Mouse (Mus musculus): ENCODE measurements around the gene Nlrx1. TPM values are rescaled to one million over a fixed set of nuclear protein-coding genes. Genes with fewer than 3 reads are reported as not detected.
A peak's percentile ranks its signal among the peaks of the same experiment; 100 is the strongest.
"Not testable (repeated sequence)": the region's sequence is repeated elsewhere in the genome, so short reads cannot be mapped to it uniquely, and the experiment has no call there.

The Nlrx1 gene
- total RNA-seq (2018; cell fraction: chromatin; rRNA removed): 10 to 100 TPM in 11 of 26 experiments, 1 to 10 TPM in 15; 1.5 to 18.3 (median 9.0) TPM
- 10 to 100 TPM in 15 of 26 experiments, 1 to 10 TPM in 11; 3.6 to 17.9 (median 11.1) TPM for total RNA-seq (2018; cell fraction: cytosol; rRNA removed)
- total RNA-seq (2018; cell fraction: nucleus; rRNA removed): 10 to 100 TPM in 13 of 26 experiments, 1 to 10 TPM in 13; 2.4 to 20.7 (median 10.1) TPM
- polyA plus RNA-seq (2018): 3.3 to 8.7 TPM (median 6.8 TPM) in 3 replicates

DNA sequence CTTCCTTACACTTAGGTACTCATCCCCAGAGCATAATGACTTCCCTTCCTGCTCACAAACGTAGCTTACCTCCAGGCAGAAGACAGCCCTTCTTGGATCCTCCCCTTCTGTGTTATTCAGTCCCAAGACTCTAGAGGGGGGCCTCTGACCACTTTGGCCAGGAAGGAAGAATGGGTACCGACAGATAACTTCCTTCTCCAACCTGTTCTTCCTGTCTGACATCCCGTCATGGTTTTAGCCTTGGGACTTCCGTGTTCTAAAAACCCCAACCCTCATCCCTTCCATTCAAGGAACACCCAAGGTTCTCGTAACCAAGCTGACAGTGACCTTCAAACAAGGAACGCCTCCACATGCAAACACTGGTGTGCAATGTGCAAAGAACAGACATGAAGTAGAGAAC lies at the start of gene Nlrx1:
Gene Nlrx1, minus strand, starts transcription at position 168 of the 400 bp plus-strand sequence.
- Histone ChIP-seq H3K4me3 (ENCODE audit: inconsistent target) (peak within 1 kb of the TSS; percentile 44), H3K36me3 (ENCODE audit: inconsistent target) (peaks cover 12% of the 10 kb centered on the region), H3K27ac (peak within 1 kb of the TSS; percentile 40), H3K79me2 (ENCODE audit: inconsistent target) (no peaks in the 10 kb centered on the region)
- 18% methylated on average over 6 of the region's 6 CpGs for WGBS (ENCODE audit: missing documents)

GRCm38 (mm10) chr9:44317452-44317851 lies 49.1 kb upstream of the Nlrx1 start:
- WGBS (ENCODE audit: missing documents): 95% methylated on average over 4 of the region's 4 CpGs
- Histone ChIP-seq H3K36me3 (ENCODE audit: inconsistent target) (peaks cover 40% of the 10 kb centered on the region), H3K79me2 (ENCODE audit: inconsistent target) (peaks cover 37% of the 10 kb centered on the region), H3K27ac (peak overlapping the region; percentile 79), H3K4me3 (ENCODE audit: inconsistent target) (peak overlapping the region; percentile 71; the same call in 1 of the 2 replicates)

- peaks cover 59% of the 10 kb centered on the region for H3K36me3 ChIP-seq (ENCODE audit: inconsistent target)
- H3K4me3 ChIP-seq (ENCODE audit: inconsistent target): no peak overlapping the region
- no peak overlapping the region for H3K27ac ChIP-seq
- WGBS (ENCODE audit: missing documents): 93% methylated on average over 18 of the region's 18 CpGs
- H3K79me2 ChIP-seq (ENCODE audit: inconsistent target): peaks cover 37% of the 10 kb centered on the region
Measured at GRCm38 (mm10) chr9:44314910-44315309, 46.5 kb upstream of the Nlrx1 start.

DNA sequence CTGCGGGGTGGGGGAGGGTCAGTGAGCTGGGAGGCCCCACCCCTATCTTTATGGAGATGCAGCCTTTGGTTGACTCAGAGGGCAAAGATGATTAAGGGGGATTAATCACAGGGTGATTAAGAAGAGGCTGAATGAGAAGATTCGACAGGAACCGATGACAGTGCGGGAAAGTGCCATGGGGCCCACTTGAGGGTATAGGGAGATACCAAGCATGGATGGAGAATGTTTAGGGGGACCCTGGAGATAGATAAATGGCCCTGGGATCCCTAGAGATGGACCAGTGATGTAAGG lies 45.8 kb upstream of the Nlrx1 start:
- Histone ChIP-seq H3K4me3 (ENCODE audit: inconsistent target) (no peak overlapping the region), H3K36me3 (ENCODE audit: inconsistent target) (peaks cover 59% of the 10 kb centered on the region), H3K27ac (no peak overlapping the region), H3K79me2 (ENCODE audit: inconsistent target) (peaks cover 34% of the 10 kb centered on the region)
- 93% methylated on average over 4 of the region's 4 CpGs for WGBS (ENCODE audit: missing documents)

GRCm38 (mm10) chr9:44313476-44314256 lies 45.3 kb upstream of the Nlrx1 start:
- Histone ChIP-seq H3K27ac (no peak overlapping the region), H3K79me2 (ENCODE audit: inconsistent target) (peaks cover 29% of the 10 kb centered on the region), H3K4me3 (ENCODE audit: inconsistent target) (no peak overlapping the region), H3K36me3 (ENCODE audit: inconsistent target) (peaks cover 59% of the 10 kb centered on the region)
- WGBS (ENCODE audit: missing documents): 96% methylated on average over 19 of the region's 19 CpGs

DNA sequence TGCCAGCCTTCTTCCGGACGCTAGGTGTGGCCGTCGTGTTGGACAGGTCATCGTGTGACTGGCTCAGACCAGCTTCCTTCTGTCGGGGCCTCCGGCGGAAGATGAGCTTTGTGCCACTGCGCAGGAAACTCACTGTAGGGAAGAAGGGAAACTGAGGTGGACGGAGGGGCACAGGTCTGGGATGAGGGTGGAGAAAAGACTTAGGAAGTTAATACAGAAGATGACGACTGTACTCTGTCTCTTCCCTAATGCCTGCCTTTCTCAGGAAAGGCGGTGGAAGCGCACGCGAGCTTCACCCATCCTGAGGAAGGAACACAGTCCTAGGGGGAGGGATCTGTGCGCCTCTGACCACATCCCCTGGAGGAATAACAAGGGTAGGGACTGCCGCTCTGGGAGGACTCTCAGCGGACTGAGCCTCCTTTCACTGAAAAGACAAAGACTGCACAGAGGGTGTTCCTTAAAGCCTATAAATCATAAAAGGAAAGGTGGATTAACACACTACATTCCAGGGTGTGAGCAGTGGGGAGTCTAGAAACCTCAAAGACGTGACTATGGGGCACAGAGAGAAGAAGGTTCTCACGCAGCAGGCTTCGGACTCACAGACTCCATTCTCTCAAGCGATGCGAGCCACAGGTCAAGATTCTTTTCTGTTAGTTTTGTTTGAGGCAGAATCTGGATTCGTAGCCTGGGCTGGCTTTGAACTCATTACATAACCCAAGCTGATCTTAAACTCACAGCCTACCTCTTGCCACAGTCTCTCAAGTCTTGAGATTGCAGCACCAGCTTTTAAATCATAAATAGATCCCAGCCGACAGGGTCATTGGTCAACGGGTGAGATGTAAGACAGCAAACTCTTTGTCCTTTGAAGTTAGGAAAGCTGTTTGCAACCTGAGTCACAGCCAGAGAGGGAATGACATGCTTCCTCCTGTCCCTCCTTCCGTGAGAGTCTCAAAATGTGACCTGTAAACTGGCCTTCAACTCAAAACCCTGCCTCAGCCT lies 43.0 kb upstream of the Nlrx1 start:
- 51% methylated on average over 27 of the region's 27 CpGs for WGBS (ENCODE audit: missing documents)
- peaks cover 7% of the 10 kb centered on the region; the same call in 1 of the 2 replicates for H3K79me2 ChIP-seq (ENCODE audit: inconsistent target)
- peaks cover 59% of the 10 kb centered on the region for H3K36me3 ChIP-seq (ENCODE audit: inconsistent target)
- no peak overlapping the region for H3K27ac ChIP-seq
- no peak overlapping the region for H3K4me3 ChIP-seq (ENCODE audit: inconsistent target)

GRCm38 (mm10) chr9:44310750-44311135 lies 42.3 kb upstream of the Nlrx1 start:
- WGBS (ENCODE audit: missing documents): 79% methylated on average over 10 of the region's 10 CpGs
- Histone ChIP-seq H3K79me2 (ENCODE audit: inconsistent target) (no peaks in the 10 kb centered on the region; the same call in 1 of the 2 replicates), H3K36me3 (ENCODE audit: inconsistent target) (peaks cover 52% of the 10 kb centered on the region), H3K4me3 (ENCODE audit: inconsistent target) (no peak overlapping the region), H3K27ac (no peak overlapping the region)

- peaks cover 42% of the 10 kb centered on the region for H3K36me3 ChIP-seq (ENCODE audit: inconsistent target)
- 91% methylated on average over 3 of the region's 3 CpGs for WGBS (ENCODE audit: missing documents)
- H3K79me2 ChIP-seq (ENCODE audit: inconsistent target): peaks cover 6% of the 10 kb centered on the region
- H3K4me3 ChIP-seq (ENCODE audit: inconsistent target): no peak overlapping the region
- H3K27ac ChIP-seq: no peak overlapping the region
Measured at GRCm38 (mm10) chr9:44309756-44310155, 41.4 kb upstream of the Nlrx1 start.

DNA sequence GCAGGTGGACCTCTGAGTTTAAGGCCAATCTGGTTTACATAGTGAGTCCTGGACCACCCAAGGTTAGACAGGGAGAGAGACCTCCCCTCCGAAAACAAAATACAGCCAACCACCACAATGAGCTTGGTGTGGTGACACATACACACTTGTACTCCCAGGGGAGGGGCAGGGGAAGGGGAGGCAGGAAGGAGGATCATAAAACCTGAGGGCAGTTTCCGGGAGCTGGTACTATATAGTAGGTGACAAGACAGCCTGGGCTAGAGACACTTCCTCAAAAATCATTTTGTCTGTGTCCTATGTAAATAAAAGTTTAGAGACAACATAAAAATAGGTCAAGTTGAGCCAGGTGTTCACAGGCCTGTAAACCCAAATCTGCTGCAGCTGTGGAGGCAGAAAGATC lies 38.8 kb upstream of the Nlrx1 start:
- Histone ChIP-seq H3K4me3 (ENCODE audit: inconsistent target) (no peak overlapping the region), H3K79me2 (ENCODE audit: inconsistent target) (peaks cover 31% of the 10 kb centered on the region), H3K27ac (no peak overlapping the region), H3K36me3 (ENCODE audit: inconsistent target) (peaks cover 27% of the 10 kb centered on the region; the same call in 1 of the 2 replicates)
- 86% methylated on average over 2 of the region's 2 CpGs for WGBS (ENCODE audit: missing documents)

- Histone ChIP-seq H3K27ac (no peak overlapping the region), H3K4me3 (ENCODE audit: inconsistent target) (no peak overlapping the region), H3K79me2 (ENCODE audit: inconsistent target) (peaks cover 38% of the 10 kb centered on the region), H3K36me3 (ENCODE audit: inconsistent target) (peaks cover 30% of the 10 kb centered on the region; the same call in 1 of the 2 replicates)
- WGBS (ENCODE audit: missing documents): 74% methylated on average over 6 of the region's 6 CpGs
Measured at GRCm38 (mm10) chr9:44306532-44306931, 38.1 kb upstream of the Nlrx1 start.

- under 1% methylated on average over 50 of the region's 54 CpGs for WGBS (ENCODE audit: missing documents)
- Histone ChIP-seq H3K27ac (peak within 1 kb of the TSS; percentile 60), H3K4me3 (ENCODE audit: inconsistent target) (peak within 1 kb of the TSS; percentile 92), H3K79me2 (ENCODE audit: inconsistent target) (peaks cover 38% of the 10 kb centered on the region), H3K36me3 (ENCODE audit: inconsistent target) (peaks cover 28% of the 10 kb centered on the region)
Measured at GRCm38 (mm10) chr9:44305466-44306079, 37.2 kb upstream of the Nlrx1 start, which contains the start of gene Hinfp. Gene Hinfp, minus strand, starts transcription at chr9:44305671.

GRCm38 (mm10) chr9:44300001-44300400 lies 31.6 kb upstream of the Nlrx1 start:
- peaks cover 35% of the 10 kb centered on the region for H3K79me2 ChIP-seq (ENCODE audit: inconsistent target)
- H3K4me3 ChIP-seq (ENCODE audit: inconsistent target); H3K27ac ChIP-seq: not testable (repeated sequence)
- H3K36me3 ChIP-seq (ENCODE audit: inconsistent target): peaks cover 75% of the 10 kb centered on the region
- WGBS (ENCODE audit: missing documents): 100% methylated on average over 3 of the region's 3 CpGs

- WGBS (ENCODE audit: missing documents): 82% methylated on average over 3 of the region's 3 CpGs
- Histone ChIP-seq H3K27ac (no peak overlapping the region), H3K36me3 (ENCODE audit: inconsistent target) (peaks cover 67% of the 10 kb centered on the region)
Measured at GRCm38 (mm10) chr9:44292490-44292889, 24.1 kb upstream of the Nlrx1 start.

DNA sequence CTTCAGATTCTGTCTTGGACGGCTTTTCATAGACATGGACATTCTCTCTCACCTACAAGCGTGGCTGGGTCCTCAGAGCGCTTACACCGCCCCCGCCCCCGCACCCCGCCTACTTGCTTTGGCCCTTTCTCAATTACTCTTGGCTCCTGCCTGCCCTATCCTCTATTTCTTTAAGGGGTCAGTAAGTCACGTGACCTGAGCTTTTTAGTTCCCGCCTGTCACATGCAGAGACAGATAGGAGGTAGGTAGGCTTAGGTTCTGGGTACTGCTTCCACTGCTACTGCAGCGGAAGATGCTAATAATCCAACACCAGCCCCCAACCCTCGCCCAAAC lies 20.5 kb upstream of the Nlrx1 start:
- Histone ChIP-seq H3K79me2 (ENCODE audit: inconsistent target) (no peaks in the 10 kb centered on the region), H3K27ac (no peak overlapping the region), H3K4me3 (ENCODE audit: inconsistent target) (no peak overlapping the region), H3K36me3 (ENCODE audit: inconsistent target) (peaks cover 36% of the 10 kb centered on the region)
- 60% methylated on average over 11 of the region's 11 CpGs for WGBS (ENCODE audit: missing documents)

More at GRCm38 (mm10) chr9:44292490-44292889, 24.1 kb upstream of the Nlrx1 start:
- no peak overlapping the region for H3K4me3 ChIP-seq (ENCODE audit: inconsistent target)
- H3K79me2 ChIP-seq (ENCODE audit: inconsistent target): no peaks in the 10 kb centered on the region

All from macrophage (primary cell).